Mouse (Mus musculus) heart, adult 8-10 months (tissue): Measurements from ENCODE around the gene Slc7a9. TPM values are rescaled to one million over a fixed set of nuclear protein-coding genes. Genes with fewer than 3 reads are reported as not detected.

Experiments
- total RNA-seq, 4 experiments: library from RNA; stranded (reverse); gene quantifications; 2 replicates each; pipeline ENCODE4 v1.2.4; 2022

The Slc7a9 gene
- total RNA-seq, 4 experiments from 2014 or later: not detected

Other genes starting within 250 kb of the Slc7a9 start
- gene Lrp3, start 233.3 kb upstream of the Slc7a9 start, total RNA-seq: 10 to 100 TPM in 1 of 4 experiments, 1 to 10 TPM in 3; 7.3 to 10.4 (median 9.1) TPM
- gene Gpatch1, start 130.4 kb upstream of the Slc7a9 start, total RNA-seq: 10 to 100 TPM; 10.6 to 12.8 (median 12.2) TPM
- gene Rhpn2, start 114.6 kb upstream of the Slc7a9 start, total RNA-seq: 1 to 10 TPM; 4.3 to 4.8 (median 4.6) TPM
- gene Faap24, start 52.0 kb upstream of the Slc7a9 start, total RNA-seq: 1 to 10 TPM; 1.3 to 2.0 (median 1.7) TPM
- gene Cep89, start 51.8 kb upstream of the Slc7a9 start, total RNA-seq: 10 to 100 TPM; 13.2 to 19.3 (median 15.6) TPM
- under 1 TPM in 2 of 4 experiments, not detected in 2; 0.08 to 0.16 TPM for gene Tdrd12, start 88.9 kb downstream of the Slc7a9 start, total RNA-seq
- gene Nudt19, start 107.5 kb downstream of the Slc7a9 start, total RNA-seq: 10 to 100 TPM; 58.4 to 73.7 (median 68.2) TPM
- not detected for gene Rgs9bp, start 136.8 kb downstream of the Slc7a9 start, total RNA-seq
- gene Ankrd27, start 137.4 kb downstream of the Slc7a9 start, total RNA-seq: 10 to 100 TPM in 3 of 4 experiments, 1 to 10 TPM in 1; 8.6 to 12.0 (median 10.8) TPM
- gene Pdcd5, start 198.7 kb downstream of the Slc7a9 start, total RNA-seq: 100 to 1,000 TPM in 1 of 4 experiments, 10 to 100 TPM in 3; 67.2 to 104 (median 89.7) TPM